Mouse (Mus musculus): ENCODE measurements around the gene Ak2. TPM values are rescaled to one million over a fixed set of nuclear protein-coding genes. Genes with fewer than 3 reads are reported as not detected.

Gene Ak2
- total RNA-seq, 2 experiments from 2014 or later = 179 to 206 TPM

DNA sequence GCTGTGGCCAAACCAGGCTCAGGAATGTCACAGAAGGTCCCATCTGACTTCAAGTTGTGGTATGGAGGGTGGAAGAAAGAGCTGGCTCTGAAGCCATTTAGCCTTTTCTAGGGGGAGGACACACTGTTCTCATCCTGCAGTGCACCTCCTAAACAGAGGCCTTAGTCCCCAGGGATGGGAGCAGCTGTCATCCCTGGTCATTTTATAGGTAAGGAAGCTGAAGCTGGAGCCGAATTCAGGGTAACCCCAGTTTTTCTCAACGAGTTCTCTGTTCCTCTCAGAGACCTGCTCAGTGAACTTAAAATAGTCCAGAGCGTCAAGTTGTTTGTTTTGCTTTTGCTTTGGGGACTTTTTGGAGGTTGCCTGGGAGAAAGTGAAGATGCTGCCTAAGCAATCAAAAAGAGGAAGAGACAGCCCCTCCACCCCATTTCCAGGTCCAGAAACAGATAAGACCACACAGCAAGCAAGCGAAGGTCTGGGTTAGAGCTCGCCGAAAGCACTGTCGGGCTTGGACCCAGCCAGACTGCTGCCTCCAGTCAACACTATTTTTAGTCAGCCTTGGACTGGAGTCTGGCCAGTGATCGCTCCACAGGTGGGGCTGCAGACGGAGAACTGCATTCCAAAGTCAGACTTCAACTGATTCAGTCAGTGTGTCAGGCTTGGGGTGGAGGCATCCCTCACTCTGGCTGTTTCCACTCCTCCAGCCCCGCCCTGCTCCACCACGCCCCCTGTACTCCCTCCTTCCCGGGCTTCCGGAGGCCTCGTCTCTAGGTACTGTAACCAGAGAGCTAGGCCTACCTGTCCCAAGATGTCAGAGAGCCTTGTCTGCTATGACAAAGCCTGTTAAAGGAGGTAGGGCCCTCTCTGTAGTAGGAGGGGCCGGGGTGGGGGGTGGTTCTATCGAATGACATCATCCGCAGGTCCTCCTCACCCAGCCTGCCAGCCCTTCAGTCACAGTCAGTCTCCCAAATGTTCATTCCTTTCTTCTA is 41.5 kb downstream of the Ak2 start:
- peak; percentile 82 for ATAC-seq (replicated peaks; ENCODE audit: low FRiP score, low TSS enrichment, poor library complexity, severe bottlenecking)

DNA sequence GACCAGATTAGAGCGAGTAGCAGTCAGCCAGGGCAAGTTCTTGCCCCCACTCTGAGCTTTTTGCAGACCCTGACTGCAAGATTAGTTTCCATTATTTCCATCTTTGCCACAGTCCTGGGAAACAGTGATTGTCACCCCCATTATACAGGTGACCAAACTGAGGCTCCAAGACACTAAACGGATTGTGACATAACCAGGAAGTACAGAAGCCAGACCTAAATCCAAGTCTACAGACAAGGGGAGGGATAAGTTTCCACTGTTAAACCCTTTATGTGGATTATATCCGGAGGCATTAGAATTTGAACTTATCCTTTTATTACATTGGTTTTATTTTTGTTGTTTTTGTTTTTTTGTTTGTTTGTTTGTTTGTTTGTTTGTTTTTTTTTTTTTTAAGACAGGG is 42.5 kb downstream of the Ak2 start:
- no peak for ATAC-seq (replicated peaks; ENCODE audit: low FRiP score, low TSS enrichment, poor library complexity, severe bottlenecking)

- peak; percentile 57; the same call in 1 of the 2 replicates for ATAC-seq (replicated peaks; ENCODE audit: low FRiP score, low TSS enrichment, poor library complexity, severe bottlenecking)
Observed at GRCm38 (mm10) chr4:129034706-129035660, 43.2 kb downstream of the Ak2 start.

DNA sequence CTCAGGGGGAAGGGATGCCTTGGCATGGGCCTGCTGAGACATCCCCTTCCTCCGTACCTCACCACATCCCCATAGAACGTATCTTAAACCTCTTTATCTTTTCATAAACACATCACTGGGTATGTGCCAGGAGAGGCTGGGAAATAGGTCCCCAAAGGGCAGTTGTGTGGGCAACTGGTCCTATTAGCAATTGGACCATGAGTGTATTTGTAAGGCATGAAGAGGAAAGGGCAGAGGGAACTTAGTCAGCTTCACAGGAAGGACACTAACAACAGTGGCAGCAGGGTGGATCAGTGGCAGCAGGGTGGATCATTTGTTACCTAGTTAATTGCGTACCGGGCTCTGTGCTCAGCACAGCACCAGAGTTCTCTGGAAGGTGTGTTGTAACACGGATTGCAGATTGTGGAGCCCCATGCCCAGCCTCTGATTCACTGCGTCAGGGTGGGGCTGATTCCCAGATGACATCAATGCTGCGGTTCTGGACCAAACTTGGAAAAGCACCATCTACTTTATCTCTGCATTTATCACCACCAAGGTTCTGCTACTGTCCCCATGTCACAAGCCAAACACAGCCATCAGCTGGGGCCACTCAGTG is 44.2 kb downstream of the Ak2 start:
- ATAC-seq (replicated peaks; ENCODE audit: low FRiP score, low TSS enrichment, poor library complexity, severe bottlenecking) = no peak

- ATAC-seq (replicated peaks; ENCODE audit: low FRiP score, low TSS enrichment, poor library complexity, severe bottlenecking) = no peak
Observed at GRCm38 (mm10) chr4:129047721-129048421, 56.1 kb downstream of the Ak2 start.

DNA sequence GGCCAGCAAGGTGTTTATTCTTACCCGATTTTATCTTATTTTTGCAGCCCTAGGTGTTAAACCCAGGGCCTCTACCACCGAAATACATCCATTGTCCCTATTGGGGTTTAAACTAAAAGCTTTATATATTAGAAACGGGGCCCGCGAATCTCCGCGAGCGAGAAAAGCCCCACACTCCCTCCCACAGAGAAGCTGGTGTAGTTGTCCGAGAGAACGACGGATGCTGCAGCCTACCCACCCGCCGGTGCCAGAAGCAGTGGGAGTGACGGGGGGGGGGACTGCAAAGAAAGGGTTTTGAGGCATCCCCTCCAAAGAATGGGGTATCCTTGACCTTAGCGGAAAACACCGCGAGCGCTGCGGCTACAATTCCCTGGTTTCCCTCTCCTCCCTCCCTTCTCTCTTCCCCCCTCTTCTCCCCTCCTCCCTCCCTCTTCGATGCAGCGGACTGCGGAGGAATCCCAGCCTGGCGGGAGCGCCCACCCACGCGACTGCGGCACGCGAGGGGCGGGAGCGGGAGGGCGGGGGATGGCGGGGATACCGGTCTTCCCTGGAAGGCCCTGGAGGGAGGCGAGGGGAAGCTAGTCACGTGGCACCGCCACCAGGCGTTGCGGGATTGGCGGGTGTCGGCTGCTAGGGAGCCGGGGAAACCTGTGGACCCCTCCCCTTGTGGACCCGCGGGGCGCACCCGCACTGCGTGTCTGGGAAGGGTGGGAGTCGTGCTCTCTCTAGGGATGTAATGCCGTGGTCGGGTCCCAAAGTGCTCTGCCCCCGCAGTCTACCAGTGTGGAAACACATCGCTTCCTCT is 56.9 kb downstream of the Ak2 start:
- 0 out of 2 replicates have a peak, but pooled peaks have one; percentile 24 for ATAC-seq (replicated peaks; ENCODE audit: low FRiP score, low TSS enrichment, poor library complexity, severe bottlenecking)

DNA sequence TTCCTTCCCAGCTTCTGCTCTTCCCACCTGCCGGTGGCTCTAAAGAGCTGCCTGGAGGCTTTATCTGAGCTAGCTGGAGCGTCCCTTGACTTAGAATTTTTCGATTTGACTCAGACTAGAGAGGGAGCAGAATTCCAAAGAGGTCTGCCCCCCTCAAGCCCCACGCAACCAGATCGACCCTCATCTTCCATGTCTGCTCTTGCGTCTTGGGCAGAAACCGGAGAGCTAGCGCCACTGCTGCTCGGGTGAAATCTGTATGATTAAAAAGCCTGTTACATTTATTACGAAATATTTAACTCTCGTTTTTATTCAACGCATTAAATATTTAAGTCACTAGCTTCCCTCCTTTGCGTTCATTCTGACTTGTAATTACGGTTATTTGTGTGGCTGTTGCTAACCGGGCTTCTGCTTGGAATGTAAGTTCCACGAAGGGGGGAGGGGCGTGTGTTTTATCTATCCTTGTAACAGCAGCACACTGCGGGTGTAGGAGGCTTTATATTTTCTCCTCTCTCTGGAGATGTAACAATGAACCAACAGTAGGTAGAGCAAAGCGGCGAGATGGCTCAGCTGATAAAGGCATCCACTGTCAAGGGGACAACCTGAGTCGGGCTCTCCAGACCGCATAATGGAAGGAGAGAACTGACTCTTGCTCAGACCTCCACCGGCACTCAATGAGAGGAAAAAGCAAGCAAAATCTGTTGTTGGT is 57.7 kb downstream of the Ak2 start:
- ATAC-seq (replicated peaks; ENCODE audit: low FRiP score, low TSS enrichment, poor library complexity, severe bottlenecking) = no peak

- ATAC-seq (replicated peaks; ENCODE audit: low FRiP score, low TSS enrichment, poor library complexity, severe bottlenecking) = no peak
Observed at GRCm38 (mm10) chr4:129050365-129050764, 58.6 kb downstream of the Ak2 start.

- peak; percentile 75 for ATAC-seq (replicated peaks; ENCODE audit: low FRiP score, low TSS enrichment, poor library complexity, severe bottlenecking)
Observed at GRCm38 (mm10) chr4:129050901-129051417, 59.2 kb downstream of the Ak2 start.

- ATAC-seq (replicated peaks; ENCODE audit: low FRiP score, low TSS enrichment, poor library complexity, severe bottlenecking) = no peak
Observed at GRCm38 (mm10) chr4:129051461-129052183, 59.9 kb downstream of the Ak2 start.

DNA sequence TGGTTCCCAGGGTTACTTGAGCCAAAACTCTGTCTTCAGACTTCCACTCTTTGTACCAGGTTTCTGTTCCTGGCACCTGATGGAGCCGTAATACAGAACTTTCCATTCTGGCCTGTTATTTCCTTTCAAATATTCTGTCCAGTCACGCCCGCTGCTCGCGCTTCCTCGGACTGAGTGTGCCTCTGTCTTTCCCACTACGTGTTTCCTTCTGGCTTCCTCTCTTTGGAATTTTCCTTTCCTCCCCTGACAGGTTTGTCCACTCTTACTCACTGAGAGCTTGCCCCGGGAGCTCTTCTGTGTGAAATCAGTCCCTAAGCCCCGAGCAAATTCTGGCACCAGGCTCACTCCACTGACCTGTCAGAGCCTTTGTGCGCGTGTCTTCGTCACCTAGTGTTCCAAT is 63.0 kb downstream of the Ak2 start:
- ATAC-seq (replicated peaks; ENCODE audit: low FRiP score, low TSS enrichment, poor library complexity, severe bottlenecking) = no peak

DNA sequence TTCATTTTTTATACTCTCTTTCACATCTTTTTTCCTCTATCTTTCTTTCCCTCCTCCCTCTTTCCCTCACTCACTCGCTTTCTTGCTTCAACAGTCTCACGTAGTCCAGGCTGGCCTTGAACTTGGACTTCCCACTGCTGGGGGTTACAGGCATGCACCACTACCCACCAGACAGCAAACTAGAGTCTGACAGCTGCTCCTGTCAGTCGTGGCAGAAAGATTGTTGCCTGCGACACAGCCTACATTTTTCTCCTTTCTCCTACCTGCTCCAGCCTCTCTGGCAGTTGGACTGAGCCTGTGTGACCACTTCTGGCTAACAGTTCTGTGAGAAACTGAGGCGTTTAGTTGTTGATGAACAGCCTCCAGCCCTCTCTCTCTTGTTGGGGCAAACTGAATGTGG is 63.8 kb downstream of the Ak2 start:
- no peak for ATAC-seq (replicated peaks; ENCODE audit: low FRiP score, low TSS enrichment, poor library complexity, severe bottlenecking)

- ATAC-seq (replicated peaks; ENCODE audit: low FRiP score, low TSS enrichment, poor library complexity, severe bottlenecking) = peak; percentile 80
Observed at GRCm38 (mm10) chr4:129057533-129058206, 65.9 kb downstream of the Ak2 start.

DNA sequence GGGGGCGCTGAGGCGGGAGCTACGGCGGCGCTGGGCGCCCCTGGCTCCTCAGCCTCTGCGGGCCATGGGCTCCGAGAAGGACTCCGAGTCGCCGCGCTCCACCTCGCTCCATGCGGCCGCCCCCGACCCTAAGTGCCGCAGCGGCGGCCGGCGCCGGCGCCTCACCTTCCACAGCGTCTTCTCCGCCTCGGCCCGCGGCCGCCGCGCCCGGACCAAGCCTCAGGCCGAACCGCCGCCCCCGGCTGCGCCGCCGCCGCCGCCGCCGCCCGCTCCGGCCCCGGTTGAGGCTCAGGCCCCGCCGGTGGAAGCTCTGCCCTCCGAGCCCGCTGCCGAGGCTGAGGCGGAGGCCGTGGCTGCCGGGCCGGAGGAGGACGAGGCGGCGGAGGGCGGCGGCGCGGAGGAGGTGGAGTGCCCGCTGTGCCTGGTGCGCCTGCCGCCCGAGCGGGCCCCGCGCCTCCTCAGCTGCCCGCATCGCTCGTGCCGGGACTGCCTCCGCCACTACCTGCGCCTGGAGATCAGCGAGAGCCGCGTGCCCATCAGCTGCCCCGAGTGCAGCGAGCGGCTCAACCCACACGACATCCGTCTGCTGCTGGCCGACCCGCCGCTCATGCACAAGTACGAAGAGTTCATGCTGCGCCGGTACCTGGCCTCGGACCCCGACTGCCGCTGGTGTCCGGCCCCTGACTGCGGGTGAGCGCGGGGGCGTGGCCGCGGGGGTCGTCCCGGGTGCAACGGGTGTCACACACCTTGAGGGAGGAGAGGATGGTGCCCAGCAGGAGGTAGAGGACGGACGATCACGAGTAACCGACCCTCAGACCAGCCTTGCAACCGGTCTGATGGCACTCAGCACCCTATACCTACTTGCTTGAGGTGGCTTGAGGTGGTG is 66.7 kb downstream of the Ak2 start, which contains the start of gene Rnf19b:
Gene Rnf19b (plus strand): TSS at position 65 of the 886 bp plus-strand sequence.
- peak; percentile 20 for ATAC-seq (replicated peaks; ENCODE audit: low FRiP score, low TSS enrichment, poor library complexity, severe bottlenecking)

GRCm38 (mm10) chr4:129059125-129059551 is 67.4 kb downstream of the Ak2 start:
- ATAC-seq (replicated peaks; ENCODE audit: low FRiP score, low TSS enrichment, poor library complexity, severe bottlenecking) = peak; percentile 61

Measured in megakaryocyte-erythroid progenitor cell, adult 5-6 weeks (primary cell).